Mouse (Mus musculus) left cerebral cortex, adult 11 months (tissue): ENCODE data around the gene Gnaq.
"Not testable (repeated sequence)": the region's sequence is repeated elsewhere in the genome, so short reads cannot be mapped to it uniquely, and the experiment has no call there.

Experiments used
- DNase-seq: peaks from one replicate; pipeline ENCODE4 v3.0.0; 2022; ENCODE audit warnings: low spot score

The Gnaq gene

DNA sequence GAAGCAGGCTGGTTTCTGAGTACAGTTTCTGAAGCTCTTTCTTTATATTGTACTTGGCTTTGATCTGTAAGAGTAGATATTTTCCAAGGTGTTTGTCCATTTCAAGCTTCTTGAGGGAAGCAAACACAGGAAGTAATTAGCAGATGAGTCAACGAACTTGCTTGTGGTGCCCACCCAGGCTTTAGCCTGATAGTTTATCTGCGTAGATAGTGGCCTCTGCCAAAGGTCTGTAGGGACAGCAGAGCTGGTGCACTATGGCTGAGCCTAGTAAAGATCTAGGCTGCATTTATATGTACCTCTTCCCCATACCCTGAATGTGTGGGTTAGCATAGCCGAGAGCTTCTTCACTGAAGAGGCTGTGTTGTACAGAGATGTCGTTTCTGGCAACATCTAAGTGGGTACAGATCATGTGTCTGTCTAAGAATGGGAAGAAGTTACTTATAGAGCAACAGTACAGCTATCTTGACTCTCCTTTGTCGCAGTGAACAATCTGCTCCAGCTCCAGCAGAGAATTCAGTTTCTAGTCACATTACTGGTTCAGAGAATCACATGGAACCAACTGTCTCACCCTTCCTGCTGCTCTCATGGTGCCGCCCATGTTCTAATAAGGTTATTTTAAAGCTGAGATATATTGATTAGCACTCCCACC is 127.3 kb downstream of the Gnaq start:
- peak; percentile 34 for DNase-seq

DNA sequence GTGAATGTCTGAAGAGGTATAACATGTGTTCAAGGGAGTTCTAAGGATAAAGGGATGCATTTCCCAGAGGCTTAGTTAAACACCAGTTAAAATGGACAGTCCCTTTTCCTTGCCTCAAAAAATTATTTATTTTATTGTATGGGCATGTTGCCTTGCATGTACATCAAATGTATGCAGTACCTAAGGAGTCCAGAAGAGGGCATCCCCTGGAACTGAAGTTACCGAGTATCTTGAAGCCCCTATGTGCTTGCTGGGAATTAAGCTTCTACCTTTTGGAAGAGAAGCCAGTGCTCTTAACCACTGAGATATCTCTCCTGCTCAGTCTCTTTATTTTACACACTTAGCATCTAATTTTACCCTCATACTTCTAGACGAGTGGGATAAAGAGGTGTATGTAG is 127.8 kb downstream of the Gnaq start:
- DNase-seq = no peak

DNA sequence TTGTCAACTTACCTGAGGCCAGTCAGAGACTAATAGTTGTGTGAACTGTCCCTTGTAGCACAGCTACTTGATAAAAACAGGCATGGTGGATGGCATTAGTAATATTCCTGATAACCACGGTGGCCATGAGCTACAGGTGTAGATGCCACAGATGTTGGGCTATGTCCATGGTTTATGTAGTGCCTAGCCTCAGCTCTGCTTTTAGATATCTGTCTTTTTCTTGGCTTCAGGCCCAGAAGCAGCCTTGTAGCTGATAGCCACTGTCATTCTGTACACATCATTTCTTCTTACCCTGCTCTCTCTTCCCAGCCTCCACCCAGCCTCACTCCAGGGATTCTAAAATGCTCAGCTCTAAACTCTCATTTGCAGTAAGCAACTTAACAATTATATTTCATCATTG is 128.3 kb downstream of the Gnaq start:
- DNase-seq = no peak

DNA sequence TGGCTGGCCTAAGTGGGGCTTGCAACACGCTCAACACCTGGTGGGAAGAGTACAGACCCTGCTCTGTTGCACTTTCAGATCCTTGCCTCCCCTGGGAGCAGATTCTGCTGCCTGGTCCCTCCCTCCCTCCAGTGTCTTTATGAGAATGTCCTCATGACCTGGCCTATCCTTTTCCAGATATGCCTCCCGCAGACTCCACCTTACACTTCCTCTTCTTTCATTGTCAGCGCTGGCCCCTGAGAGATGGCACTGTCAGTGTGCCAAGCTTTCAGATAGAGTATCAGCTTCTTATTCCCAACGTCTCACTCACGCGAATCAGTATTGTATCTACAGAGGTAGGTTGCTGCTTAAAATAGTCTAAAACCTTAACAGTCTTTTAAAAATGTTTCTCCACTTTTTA is 129.0 kb downstream of the Gnaq start:
- no peak for DNase-seq

DNA sequence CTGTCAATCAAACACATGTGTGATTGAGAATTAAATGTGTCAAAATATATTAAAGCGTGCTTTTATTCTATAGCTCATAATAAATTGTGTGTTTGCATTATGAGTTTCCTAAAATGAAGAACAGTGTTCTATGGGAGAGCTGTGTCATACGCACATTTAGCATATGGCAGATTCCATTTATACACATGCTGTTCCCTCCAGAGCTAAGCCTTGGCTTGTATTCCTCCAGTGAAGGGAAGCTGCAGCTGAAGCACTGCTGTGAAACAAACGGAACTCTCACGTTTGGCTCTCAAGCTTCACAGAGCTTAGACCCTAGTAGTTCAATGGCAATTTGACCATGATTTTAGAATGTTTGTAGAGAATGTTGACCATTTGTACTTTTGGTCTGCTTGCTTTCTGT is 129.7 kb downstream of the Gnaq start:
- peak; percentile 44 for DNase-seq

DNA sequence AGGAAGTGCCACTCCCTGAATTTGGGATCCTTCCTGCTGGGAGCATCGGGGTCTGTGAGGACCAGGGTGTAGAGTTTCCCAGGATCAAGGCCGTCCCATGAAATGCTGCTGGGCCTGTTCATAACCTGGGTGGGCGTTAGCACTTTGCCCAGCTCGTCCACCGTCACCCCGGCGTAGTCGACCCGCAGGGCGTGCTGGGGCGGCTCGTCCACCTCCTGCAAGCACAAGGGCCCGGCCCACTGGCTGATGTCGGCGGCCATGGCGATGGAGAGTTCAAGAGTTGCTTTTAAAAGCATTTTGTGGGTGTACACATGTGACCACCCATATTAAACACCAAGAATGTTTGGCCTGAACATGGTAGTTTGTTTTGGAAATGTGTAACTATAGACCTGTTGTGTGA is 134.7 kb downstream of the Gnaq start:
- DNase-seq = not testable (repeated sequence)

DNA sequence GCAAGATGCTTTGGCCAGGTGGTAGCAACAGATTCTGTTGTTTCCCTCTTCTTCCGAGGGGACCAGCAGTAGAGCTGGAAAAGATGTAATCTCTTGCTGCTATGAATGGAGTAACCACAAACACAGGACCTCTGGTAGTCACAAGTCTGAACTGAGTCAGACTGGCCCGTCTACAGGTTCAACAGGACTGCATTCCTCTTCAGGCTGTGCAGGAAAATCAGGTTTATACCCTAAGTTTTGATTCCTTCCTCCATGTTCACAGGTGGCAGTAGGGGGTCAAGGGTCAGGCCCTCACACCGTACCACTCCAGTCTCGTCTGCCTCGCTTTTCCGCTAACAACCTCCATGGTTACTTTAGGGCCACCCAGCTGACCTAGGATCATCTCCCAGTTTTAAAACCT is 137.6 kb downstream of the Gnaq start:
- no peak for DNase-seq

DNA sequence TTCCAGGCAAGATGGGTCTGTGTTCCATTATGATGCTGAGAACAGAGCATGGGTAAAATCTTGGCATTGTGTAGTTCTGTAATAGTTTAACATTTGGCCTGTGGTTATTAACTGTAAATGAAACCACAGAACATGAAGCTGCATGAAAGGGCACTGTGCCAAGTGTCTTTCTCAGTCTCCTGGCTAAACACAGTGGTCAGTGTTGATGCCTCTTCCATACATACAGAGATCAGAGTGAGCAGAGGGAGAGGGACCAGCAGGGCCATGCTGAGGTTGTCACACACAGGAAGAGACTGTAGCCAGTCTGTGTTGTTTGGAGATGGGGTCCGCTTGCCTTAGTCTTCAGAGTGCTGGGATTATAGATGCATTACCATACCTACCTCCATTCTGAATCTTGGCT is 138.4 kb downstream of the Gnaq start:
- no peak for DNase-seq

DNA sequence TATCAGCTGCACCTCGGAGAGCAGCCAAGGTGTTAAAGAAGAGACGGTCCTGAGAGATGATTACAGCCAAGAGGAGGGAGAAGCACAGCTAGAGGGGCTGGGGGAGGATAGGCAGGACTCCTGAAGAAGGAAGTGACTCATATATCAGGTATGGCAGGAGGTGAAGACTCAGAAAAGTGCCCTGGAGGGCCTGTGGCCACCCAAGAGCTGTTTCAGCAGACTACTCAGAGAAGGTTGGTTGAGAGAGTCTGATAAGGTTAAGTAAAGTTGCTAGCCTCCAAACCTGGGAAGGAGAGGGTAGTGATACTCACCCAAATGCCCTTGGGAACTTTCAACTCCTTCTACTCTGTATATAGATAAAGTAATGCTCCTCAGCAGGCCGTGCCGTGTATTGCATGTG is 140.4 kb downstream of the Gnaq start:
- DNase-seq = no peak

DNA sequence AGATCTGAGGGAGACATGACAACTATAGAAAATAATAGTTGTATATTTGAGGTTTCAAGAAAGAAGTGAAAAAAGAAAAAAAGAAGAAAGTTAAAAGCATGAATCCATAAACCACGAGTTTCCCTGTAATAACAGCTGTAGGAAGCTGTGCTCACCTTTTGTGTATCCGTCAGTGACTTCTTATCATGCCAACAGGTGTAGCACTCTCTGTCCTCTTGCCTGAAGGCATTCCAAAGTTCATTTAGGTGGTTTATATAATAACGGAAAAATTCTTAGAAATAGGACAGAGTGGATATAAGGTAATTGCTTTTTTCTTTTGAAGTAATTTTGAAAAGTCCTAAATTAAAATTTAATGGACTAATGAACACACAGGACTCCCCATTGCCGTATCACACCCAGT is 147.6 kb downstream of the Gnaq start:
- no peak for DNase-seq

DNA sequence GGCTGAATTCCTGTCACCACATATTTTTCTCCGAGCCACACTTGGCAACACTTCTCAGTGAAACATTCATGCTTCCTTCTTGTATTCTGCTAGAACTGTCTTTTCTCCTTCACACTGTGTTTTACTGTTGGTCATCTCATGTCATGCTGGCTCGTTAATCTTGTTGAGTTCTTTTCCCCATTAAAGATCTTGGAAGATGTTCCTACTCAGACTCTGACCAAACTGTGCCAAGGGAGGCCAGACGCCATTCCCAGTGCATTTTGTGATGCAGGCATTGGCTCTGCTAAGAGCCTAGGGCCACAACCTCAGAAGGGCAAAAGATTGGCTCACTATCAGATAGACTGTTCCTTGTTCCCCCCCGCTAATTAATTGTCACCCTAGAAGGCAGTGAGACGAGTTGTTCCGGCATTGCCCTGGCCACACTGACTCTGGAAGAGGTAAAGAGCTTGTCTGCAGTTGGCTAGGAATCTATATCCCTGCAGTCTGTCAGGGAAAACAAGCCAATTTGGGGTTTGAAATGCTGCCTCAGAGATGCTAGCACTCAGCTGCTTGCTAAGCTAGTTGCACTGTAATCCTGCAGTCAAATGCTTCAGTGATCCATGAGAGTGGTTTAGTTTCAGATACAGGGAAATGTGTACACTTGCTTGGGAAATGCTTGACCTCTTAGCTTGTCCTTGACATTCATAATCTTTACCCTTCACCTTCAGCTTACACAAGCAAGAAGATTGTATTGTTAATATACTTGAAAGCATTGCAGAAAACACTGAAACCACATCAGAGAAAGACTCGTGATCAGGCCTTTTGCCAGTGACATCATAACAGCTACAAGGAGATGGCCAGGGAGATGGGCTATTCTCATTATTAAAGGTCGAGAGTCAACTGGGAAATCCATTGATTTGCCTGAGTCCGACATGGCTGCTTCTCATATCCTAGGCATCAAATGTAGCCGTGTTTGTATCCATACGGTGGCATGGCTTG is 152.7 kb downstream of the Gnaq start:
- no peak for DNase-seq

DNA sequence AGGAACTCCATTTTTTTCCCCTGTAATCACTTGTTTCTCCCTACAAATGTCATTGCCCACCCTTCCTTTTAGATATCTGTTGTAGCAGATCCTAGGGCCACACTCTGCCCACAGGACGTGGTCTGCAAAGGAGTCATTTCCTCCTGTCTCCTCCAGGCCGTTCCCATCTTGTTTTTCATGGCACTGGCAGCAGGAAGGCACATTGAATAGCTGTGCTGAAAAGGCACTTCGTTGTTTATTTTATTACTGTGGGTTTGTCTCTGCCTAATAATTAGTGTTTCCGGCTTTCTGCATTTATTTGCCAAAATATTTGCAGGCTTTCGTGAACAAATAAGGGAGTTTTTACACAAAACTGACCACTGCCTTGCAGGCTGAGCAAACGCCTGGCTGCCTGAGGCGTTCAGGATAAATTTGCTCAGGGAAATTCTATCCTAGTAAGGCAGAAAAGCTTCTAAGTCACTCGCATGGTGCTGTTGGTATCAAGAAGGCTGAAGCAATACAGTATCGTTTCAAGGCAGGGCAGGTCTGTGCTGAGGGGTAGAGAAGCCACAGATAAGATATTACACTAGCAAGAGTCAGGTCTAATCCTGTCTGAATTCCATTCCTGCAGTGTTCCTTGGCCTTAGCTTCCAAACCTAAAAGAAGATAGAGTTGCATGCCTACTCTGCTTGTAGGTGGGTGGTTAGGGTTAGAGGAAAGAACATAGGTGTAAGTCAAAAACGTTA is 154.0 kb downstream of the Gnaq start:
- DNase-seq = no peak

DNA sequence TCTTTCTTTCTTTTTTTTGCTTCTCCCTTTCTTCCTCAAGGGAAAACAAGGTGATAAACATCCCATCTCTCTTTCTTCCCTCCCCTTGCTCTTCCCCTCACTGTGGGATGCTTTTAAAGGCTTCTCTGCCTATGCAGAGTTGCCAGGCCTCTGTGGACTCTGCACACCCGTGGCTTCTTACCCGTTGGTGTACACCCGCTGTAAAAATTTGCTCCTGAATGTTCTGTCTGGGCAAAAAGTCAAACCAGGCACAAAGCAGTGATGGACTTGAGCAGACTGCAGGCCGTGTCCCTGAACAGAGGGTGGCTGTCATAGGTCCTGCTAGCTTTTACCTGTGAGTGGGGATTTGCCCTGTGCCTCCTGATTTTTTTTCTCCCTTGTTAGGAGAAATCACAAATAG is 154.7 kb downstream of the Gnaq start:
- DNase-seq = no peak

DNA sequence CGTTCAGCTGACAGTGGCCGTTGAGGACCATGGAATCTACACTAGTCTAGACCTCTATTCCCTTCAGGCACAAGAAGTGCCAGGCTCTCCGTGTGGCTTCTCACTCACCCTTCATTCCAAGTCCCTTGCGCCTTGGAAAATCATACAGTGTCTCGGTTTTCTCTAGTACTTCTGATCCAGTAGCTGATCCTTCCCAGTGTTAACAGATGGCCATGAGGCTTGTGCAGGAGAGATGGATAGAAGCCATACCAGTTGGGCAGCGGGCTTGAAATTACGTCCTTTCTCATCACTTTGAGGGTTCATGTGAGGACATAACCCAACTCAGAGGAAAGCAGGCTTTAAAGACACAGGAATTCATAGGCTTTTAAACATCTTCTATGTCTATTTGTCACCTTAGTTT is 155.3 kb downstream of the Gnaq start:
- DNase-seq = no peak

DNA sequence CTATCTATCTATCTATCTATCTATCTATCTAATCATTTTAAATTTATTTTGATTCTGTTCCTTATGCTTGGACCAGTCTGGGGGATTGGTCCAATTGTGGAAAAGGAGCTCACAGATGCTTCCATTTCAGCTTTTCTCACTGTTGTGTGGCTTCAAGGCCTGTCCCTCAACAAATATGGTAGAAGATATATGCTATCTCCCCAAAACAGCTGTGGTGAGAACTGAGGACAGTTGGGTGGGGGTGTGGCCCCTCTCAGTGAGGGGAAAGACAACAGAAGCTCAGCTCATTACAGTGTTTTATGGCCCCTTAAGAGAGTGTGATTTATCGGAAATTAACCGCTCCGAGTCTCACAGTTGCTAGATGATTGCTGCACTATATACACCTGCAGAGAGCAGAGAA is 158.5 kb downstream of the Gnaq start:
- DNase-seq = no peak

DNA sequence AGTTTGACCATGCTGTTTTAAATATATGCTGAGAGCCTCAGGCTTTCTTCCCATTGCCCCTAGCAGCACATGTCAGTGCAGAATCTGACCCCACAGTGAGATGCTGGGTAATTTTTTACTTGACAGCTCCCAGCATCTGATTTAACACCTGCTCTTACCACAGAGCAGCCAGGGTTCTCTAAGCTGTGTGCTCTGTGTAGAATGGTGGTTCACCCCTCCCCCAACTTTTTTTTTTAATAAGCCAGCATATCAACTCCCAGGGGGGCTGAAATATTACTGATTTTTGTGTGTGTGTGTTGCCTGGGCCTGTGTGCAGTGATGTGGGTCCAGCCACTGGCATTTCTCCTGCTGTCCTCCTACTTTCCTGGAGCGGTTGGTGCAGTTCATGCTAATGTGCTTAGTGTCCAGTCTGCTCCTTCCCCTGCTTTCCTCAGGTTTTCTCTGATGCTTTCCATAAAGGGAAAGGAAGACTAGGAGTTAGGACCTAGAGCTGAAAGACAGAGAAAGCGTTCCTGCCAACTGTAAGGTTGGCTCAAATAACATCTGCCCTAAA is 159.5 kb downstream of the Gnaq start:
- DNase-seq = no peak

DNA sequence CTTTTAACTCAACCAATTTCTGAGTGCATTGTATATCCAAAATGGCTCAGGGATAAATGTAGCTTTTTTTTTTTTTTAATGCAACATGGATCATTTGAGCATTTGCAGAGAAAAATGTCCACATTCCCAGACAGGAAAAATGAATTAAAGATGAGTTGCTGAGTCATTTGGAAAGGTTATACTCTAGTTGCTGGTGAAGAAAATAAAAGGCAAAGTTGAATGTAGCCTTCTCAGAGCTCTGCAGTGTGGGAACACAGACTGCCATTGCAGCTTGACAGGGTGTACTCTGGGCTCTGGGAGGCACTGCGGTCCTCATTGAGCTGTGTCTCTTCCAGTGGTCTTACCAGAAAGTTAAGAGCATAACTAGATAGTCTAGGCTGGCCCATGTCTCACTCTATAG is 160.3 kb downstream of the Gnaq start:
- DNase-seq = no peak

DNA sequence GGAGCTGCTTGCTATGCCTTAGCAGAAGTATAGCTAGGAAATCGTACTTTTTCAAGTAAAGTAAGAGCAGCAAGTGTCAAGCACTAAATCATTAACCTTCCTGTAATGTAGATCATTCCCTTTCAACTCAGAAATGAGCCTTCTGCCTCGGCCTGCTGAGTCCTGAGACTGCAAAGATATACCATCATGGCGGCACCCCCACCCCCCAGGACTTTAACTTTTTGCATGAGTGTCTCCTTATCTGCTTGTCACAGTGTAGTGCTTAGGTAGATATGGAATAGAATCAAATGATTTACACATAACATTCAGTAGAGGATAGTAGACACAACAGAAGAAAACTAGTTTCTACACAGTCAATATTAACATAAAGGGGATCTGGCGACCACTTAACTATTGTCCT is 167.8 kb downstream of the Gnaq start:
- DNase-seq = no peak

DNA sequence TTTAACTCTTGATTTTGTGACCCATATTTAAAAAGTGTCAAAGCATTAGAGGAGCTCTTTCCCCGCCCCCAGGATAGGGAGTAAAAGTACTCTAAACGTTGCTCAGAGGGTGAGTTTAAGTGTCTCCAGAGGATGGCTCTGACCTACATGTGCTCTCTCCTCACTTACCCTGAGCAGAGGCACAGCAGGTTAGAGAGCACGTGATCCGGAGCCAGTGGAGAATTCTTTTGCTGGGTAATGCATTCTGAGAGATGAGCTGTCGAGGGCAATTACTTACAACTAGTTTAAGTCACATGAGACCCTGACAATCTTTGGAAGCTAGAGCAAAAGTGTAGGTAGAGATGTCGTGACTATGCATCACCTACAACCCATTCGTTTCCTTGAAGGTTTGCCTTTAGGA is 168.7 kb downstream of the Gnaq start:
- DNase-seq = no peak

DNA sequence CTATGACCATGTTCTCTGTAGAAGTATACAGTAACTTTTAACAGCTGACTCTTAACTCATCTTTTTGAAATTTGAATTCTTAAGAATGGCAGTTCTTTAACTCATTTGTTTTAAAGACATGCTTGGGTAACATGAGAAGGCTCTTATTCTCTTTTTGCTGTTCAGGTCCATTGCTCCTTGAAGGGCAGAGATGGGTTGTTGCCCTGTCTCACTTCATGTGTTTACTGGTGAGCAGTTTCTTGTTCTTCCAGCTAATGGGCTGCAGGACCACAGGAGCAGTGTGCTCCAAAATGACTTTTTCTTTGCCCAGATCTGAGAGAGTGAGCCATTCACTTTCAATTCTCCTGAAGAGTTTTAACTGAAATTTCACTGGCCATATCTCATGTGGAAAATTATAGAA is 176.4 kb downstream of the Gnaq start:
- no peak for DNase-seq

DNA sequence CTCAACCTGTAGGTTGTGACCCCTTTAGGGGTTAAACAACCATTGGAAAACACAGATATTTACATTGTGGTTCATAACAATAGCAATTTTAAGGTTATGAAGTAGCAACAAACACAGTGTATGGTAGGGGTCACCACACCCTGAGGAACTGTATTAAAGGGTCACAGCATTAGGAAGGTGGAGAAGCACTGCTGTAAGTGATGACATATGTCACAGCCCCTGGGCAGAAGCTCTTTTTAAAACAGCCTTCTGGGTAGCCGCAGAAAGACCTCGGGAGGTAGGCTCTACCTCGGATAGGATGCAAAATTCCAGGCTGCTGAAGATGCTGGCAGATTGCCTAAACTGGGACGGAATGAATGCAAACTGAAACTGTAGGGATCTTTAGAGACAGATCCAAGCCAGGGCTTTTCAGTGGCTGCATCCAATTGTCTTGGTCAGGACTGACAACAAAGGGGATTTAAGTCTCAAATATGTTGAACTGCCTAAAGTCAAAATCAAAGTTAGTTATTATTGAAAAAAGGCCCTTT is 181.7 kb downstream of the Gnaq start:
- DNase-seq = no peak

DNA sequence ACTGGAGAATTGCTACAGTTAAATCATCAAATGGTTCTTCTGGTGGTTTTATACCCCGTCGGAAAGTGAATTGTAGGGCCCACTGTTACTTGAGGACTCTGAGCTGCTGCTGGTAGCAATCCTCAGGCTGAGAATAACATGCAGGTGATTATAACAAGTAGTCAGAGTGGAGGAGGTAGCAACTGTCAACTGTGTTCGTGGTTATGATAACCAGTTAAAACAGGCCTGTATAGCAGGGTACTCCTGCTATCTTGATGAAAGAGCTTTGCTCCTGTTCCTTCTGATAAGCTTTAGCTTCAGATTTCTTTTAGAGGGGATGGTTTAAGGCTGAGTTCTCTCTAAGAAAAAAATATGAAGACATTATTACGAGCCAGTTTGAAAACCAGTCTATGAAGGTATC is 182.9 kb downstream of the Gnaq start:
- DNase-seq = no peak
